Mouse (Mus musculus) cortical plate, adult 2 months (tissue): ENCODE data around the gene 1110059E24Rik.

Source experiments
- CTCF ChIP-seq: fragments of 200-500 bp; IDR thresholded peaks from 2 replicates; pipeline ENCODE4 v1.5.1; 2011; ENCODE audit warnings: mild to moderate bottlenecking, control low read depth, low read length; ENCODE audit not compliant: insufficient read depth; ENCODE audit errors: extremely low read depth
- POLR2A ChIP-seq: fragments of 200-500 bp; IDR thresholded peaks from 2 replicates; pipeline ENCODE4 v1.6.1; 2011; ENCODE audit warnings: mild to moderate bottlenecking, low read length, control low read depth; ENCODE audit not compliant: insufficient read depth; ENCODE audit errors: extremely low read depth

GRCm38 (mm10) chr19:21637672-21638071, 15.1 kb downstream of the 1110059E24Rik start:
- no peak for TF ChIP-seq CTCF
- TF ChIP-seq POLR2A = no peak
